Comparison of ENCODE assay signal across 8 mouse cellular contexts in the genomic region with DNA sequence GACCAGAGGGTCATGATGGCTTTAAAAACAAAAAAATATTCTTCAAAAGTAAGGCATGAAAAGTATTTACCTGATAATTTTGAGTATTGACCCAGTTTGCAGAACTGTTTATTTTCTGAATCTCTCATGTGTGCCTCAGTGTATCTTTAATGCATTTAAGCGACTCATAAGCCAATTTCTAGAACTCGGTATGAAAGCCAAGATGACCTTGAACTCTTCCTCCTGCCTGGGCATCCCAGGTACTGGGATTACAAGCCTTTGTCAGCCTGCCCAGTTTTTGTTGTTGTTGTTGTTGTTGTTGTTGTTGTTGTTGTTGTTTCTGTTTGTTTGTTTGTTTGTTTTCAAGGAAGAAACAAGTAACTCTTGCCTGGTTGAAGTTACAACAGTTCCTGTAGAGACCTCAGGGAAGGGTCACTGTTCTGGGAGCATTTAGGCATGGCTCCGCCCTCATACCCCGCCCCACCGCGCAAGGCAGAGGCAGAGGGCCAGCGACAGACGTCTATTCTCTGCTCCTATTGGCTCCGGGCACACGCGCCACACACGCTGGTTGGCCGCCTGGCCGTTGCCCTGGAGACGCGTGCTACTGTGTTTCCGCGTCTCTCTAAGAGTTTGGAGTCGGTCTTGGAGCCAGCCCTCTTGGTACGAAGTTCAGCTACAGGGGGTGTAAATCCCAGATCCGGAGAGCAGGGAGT. TPM values are rescaled to one million over a fixed set of nuclear protein-coding genes. Genes with fewer than 3 reads are reported as not detected.
DNase-seq lines count a peak whose midpoint lies in the region; ATAC-seq and TF ChIP-seq lines count a peak whose summit lies in the region.

Gene Gm11992, plus strand, starts transcription at position 584 of the 692 bp plus-strand sequence.

- 4% methylated on average over 21 of the region's 21 CpGs for WGBS in heart, embryonic 10.5 days
- 4% methylated on average over 21 of the region's 21 CpGs for WGBS in kidney, embryonic 15.5 days
- WGBS in limb, embryonic 15.5 days = 5% methylated on average over 21 of the region's 21 CpGs
- 3% methylated on average over 21 of the region's 21 CpGs for WGBS in midbrain, postnatal 0 days

- H3K9me3 ChIP-seq in erythroblast, embryonic 14.5 days (ENCODE audit: control insufficient read depth, low read length) = no peaks in the 10 kb centered on the region
- H3K9me3 ChIP-seq in heart, embryonic 10.5 days = no peaks in the 10 kb centered on the region
- H3K9me3 ChIP-seq in kidney, embryonic 15.5 days (replicated peaks) = no peaks in the 10 kb centered on the region
- H3K9me3 ChIP-seq in limb, embryonic 15.5 days = no peaks in the 10 kb centered on the region
- H3K9me3 ChIP-seq in midbrain, postnatal 0 days (ENCODE audit: low read length) = no peaks in the 10 kb centered on the region

- H3K4me3 ChIP-seq in erythroblast, embryonic 14.5 days (replicated peaks) = peak within 1 kb of the TSS; percentile 53
- peak within 1 kb of the TSS; percentile 69 for H3K4me3 ChIP-seq in heart, embryonic 10.5 days
- peak within 1 kb of the TSS; percentile 56 for H3K4me3 ChIP-seq in kidney, embryonic 15.5 days (replicated peaks)
- H3K4me3 ChIP-seq in limb, embryonic 15.5 days = peak within 1 kb of the TSS; percentile 41
- H3K4me3 ChIP-seq in midbrain, postnatal 0 days (ENCODE audit: low read depth, low read length) = peak within 1 kb of the TSS; percentile 42

- peaks cover 17% of the 10 kb centered on the region for H3K27me3 ChIP-seq in erythroblast, embryonic 14.5 days (ENCODE audit: control insufficient read depth)
- H3K27me3 ChIP-seq in heart, embryonic 10.5 days (ENCODE audit: insufficient read depth, poor library complexity, severe bottlenecking) = peaks cover 21% of the 10 kb centered on the region; the same call in 1 of the 2 replicates
- H3K27me3 ChIP-seq in kidney, embryonic 15.5 days = peaks cover 34% of the 10 kb centered on the region
- H3K27me3 ChIP-seq in limb, embryonic 15.5 days = peaks cover 29% of the 10 kb centered on the region
- H3K27me3 ChIP-seq in midbrain, postnatal 0 days (ENCODE audit: insufficient read depth, low read length) = peaks cover 9% of the 10 kb centered on the region; the same call in 1 of the 2 replicates

- peak; percentile 100 for ATAC-seq in kidney, embryonic 15.5 days (replicated peaks; ENCODE audit: low FRiP score)
- peak; percentile 91 for ATAC-seq in limb, embryonic 15.5 days (ENCODE audit: insufficient number of reproducible peaks, low FRiP score, low TSS enrichment, low read depth)
- ATAC-seq in midbrain, postnatal 0 days (ENCODE audit: low FRiP score) = peak; percentile 100

- no peak for TF ChIP-seq CTCF in brain, embryonic 14.5 days (IDR thresholded peaks at IDR 0.05; ENCODE audit: borderline replicate concordance, extremely low read depth, insufficient read depth, insufficient read length)
- TF ChIP-seq CTCF in midbrain, postnatal 0 days (IDR thresholded peaks at IDR 0.05) = no peak

- H3K4me1 ChIP-seq in erythroblast, embryonic 14.5 days (ENCODE audit: control insufficient read depth) = peaks cover 10% of the 10 kb centered on the region
- peaks cover 19% of the 10 kb centered on the region; the same call in 1 of the 2 replicates for H3K4me1 ChIP-seq in heart, embryonic 10.5 days
- peaks cover 12% of the 10 kb centered on the region for H3K4me1 ChIP-seq in kidney, embryonic 15.5 days
- H3K4me1 ChIP-seq in limb, embryonic 15.5 days = peaks cover 10% of the 10 kb centered on the region; the same call in 1 of the 2 replicates
- peaks cover 3% of the 10 kb centered on the region; the same call in 1 of the 2 replicates for H3K4me1 ChIP-seq in midbrain, postnatal 0 days (ENCODE audit: insufficient read depth, low read length)

- peak; percentile 84 for DNase-seq in A20 (ENCODE audit: low read depth, low spot score)
- DNase-seq in brain, embryonic 14.5 days (ENCODE audit: low read depth) = peak; percentile 95
- peak; percentile 95 for DNase-seq in heart, embryonic 10.5 days (ENCODE audit: low spot score)
- peak; percentile 93 for DNase-seq in midbrain, postnatal 0 days (ENCODE audit: low spot score)
- peak; percentile 7 to 70 for DNase-seq in spleen, postnatal 10 days (ENCODE audit: low spot score in 2 of 2)

- no peaks in the 10 kb centered on the region for H3K36me3 ChIP-seq in erythroblast, embryonic 14.5 days (ENCODE audit: control insufficient read depth)
- H3K36me3 ChIP-seq in heart, embryonic 10.5 days = no peaks in the 10 kb centered on the region
- H3K36me3 ChIP-seq in kidney, embryonic 15.5 days = no peaks in the 10 kb centered on the region
- H3K36me3 ChIP-seq in limb, embryonic 15.5 days = no peaks in the 10 kb centered on the region
- H3K36me3 ChIP-seq in midbrain, postnatal 0 days (ENCODE audit: insufficient read depth, low read length) = no peaks in the 10 kb centered on the region

- peak within 1 kb of the TSS; percentile 59; the same call in 1 of the 2 replicates for H3K27ac ChIP-seq in heart, embryonic 10.5 days
- H3K27ac ChIP-seq in kidney, embryonic 15.5 days = no peak within 1 kb of the TSS
- no peak within 1 kb of the TSS for H3K27ac ChIP-seq in limb, embryonic 15.5 days
- no peak within 1 kb of the TSS for H3K27ac ChIP-seq in midbrain, postnatal 0 days (ENCODE audit: low read depth, low read length)

- no peak for TF ChIP-seq POLR2A in brain, embryonic 14.5 days (IDR thresholded peaks at IDR 0.05; ENCODE audit: borderline replicate concordance, extremely low read depth, insufficient read depth, insufficient read length, poor library complexity, severe bottlenecking)

- H3K9ac ChIP-seq in kidney, embryonic 15.5 days = peak within 1 kb of the TSS; percentile 39
- H3K9ac ChIP-seq in limb, embryonic 15.5 days = no peak within 1 kb of the TSS
- peak within 1 kb of the TSS; percentile 30; the same call in 1 of the 2 replicates for H3K9ac ChIP-seq in midbrain, postnatal 0 days (replicated peaks; ENCODE audit: low read length, poor library complexity, severe bottlenecking)

- H3K4me2 ChIP-seq in kidney, embryonic 15.5 days = peak within 1 kb of the TSS; percentile 96
- peak within 1 kb of the TSS; percentile 79 for H3K4me2 ChIP-seq in limb, embryonic 15.5 days
- H3K4me2 ChIP-seq in midbrain, postnatal 0 days (ENCODE audit: low read depth, low read length, poor library complexity, severe bottlenecking) = peak within 1 kb of the TSS; percentile 98

RNA-seq across cellular contexts. Expression of gene Gm11992, which starts in this region (rescaled TPM):
- polyA plus RNA-seq in brain, embryonic 14.5 days (2012; rRNA removed) = 1.0 and 1.1 TPM in 2 replicates
- not detected in 2 replicates for polyA plus RNA-seq in erythroblast, embryonic 14.5 days (2012)
- 0.88 and 2.6 TPM in 2 replicates for polyA plus RNA-seq in heart, embryonic 10.5 days (2016; fragmentation: Nextera tagmentation; extraction: Ambion mirVana)
- polyA plus RNA-seq in kidney, embryonic 15.5 days (2015; fragmentation: Nextera tagmentation; extraction: Ambion mirVana) = 3.2 and 3.8 TPM in 2 replicates
- polyA plus RNA-seq in limb, embryonic 15.5 days (2015; fragmentation: Nextera tagmentation; extraction: Ambion mirVana) = 0.33 and 0.81 TPM in 2 replicates
- 1.8 and 2.6 TPM in 2 replicates for total RNA-seq in midbrain, postnatal 0 days (2014; rRNA removed)
- 1.8 and 2.9 TPM in 2 replicates for polyA plus RNA-seq in midbrain, postnatal 0 days (2015; fragmentation: Nextera tagmentation; extraction: Ambion mirVana)

Comparison
In these comparisons a context has a peak if more than half of its experiments do, and no peak if none do; other contexts are left out.
1. Peak in ATAC-seq, H3K4me3 ChIP-seq and H3K4me2 ChIP-seq in limb, embryonic 15.5 days; RNA of the gene not detected or under 1 TPM.
2. DNase-seq: peak in every context shown above with its lines; median percentile 95 in brain, embryonic 14.5 days; 95 in heart, embryonic 10.5 days; 93 in midbrain, postnatal 0 days; 84 in A20; 38 in spleen, postnatal 10 days.